Mouse (Mus musculus) urinary bladder, postnatal 4 days (tissue): ENCODE measurements around the gene Elavl4.

Source experiments
- DNase-seq, 2 experiments: peaks; one replicate each; pipeline ENCODE4 v3.0.0; 2021 to 2022; ENCODE audit warnings: low spot score in 2 of 2

The Elavl4 gene

GRCm38 (mm10) chr4:110165217-110165616 is 186.5 kb downstream of the Elavl4 start:
- DNase-seq = no peak

- no peak for DNase-seq
Measured at GRCm38 (mm10) chr4:110161600-110161999, 190.1 kb downstream of the Elavl4 start.

- DNase-seq = no peak
Measured at GRCm38 (mm10) chr4:110157515-110158159, 194.1 kb downstream of the Elavl4 start.

- DNase-seq = no peak
Measured at GRCm38 (mm10) chr4:110155954-110156353, 195.8 kb downstream of the Elavl4 start.
